Mouse (Mus musculus) CH12F3 (cell line): ENCODE results near the gene Tdp2.

Experiments used
- in situ Hi-C: fragments of 300-500 bp; cut with MboI; formaldehyde crosslinking; loops from 2 replicates; pipeline ENCODE4 v1.14.3; 2020; ENCODE audit warnings: low sequenced_read_pairs

Gene Tdp2

GRCm38 (mm10) chr13:24831353-24832130 is at the start of gene Tdp2, which contains the start of gene Acot13:
Gene Tdp2, plus strand, starts transcription at chr13:24831679.
Gene Acot13, minus strand, starts transcription at chr13:24831540.
- in situ Hi-C loops = no loop called here

- in situ Hi-C loops = no loop called here
These were observed 49.6 kb upstream of the Tdp2 start for GRCm38 (mm10) chr13:24781916-24782315.

- in situ Hi-C loops = no loop called here
These were observed 45.4 kb upstream of the Tdp2 start for GRCm38 (mm10) chr13:24786014-24786490.

- in situ Hi-C loops = no loop called here
These were observed 44.0 kb upstream of the Tdp2 start for GRCm38 (mm10) chr13:24787477-24787876.

- in situ Hi-C loops = no loop called here
These were observed 40.1 kb upstream of the Tdp2 start for GRCm38 (mm10) chr13:24791349-24791748.

GRCm38 (mm10) chr13:24792411-24793045 is 39.0 kb upstream of the Tdp2 start:
- in situ Hi-C loops = no loop called here

GRCm38 (mm10) chr13:24798686-24799085 is 32.8 kb upstream of the Tdp2 start:
- in situ Hi-C loops = no loop called here

- in situ Hi-C loops = no loop called here
These were observed 32.1 kb upstream of the Tdp2 start for GRCm38 (mm10) chr13:24799378-24799777.

- in situ Hi-C loops = no loop called here
These were observed 31.4 kb upstream of the Tdp2 start for GRCm38 (mm10) chr13:24799925-24800673.

GRCm38 (mm10) chr13:24800674-24801307 is 30.7 kb upstream of the Tdp2 start:
- in situ Hi-C loops = no loop called here

GRCm38 (mm10) chr13:24801308-24801921 is 30.1 kb upstream of the Tdp2 start, which contains the start of gene BC005537:
Gene BC005537, plus strand, starts transcription at chr13:24801657.
- in situ Hi-C loops = no loop called here

GRCm38 (mm10) chr13:24802131-24802691 is 29.3 kb upstream of the Tdp2 start:
- in situ Hi-C loops = no loop called here

GRCm38 (mm10) chr13:24803196-24803595 is 28.3 kb upstream of the Tdp2 start:
- in situ Hi-C loops = no loop called here

GRCm38 (mm10) chr13:24806079-24806478 is 25.4 kb upstream of the Tdp2 start:
- in situ Hi-C loops = no loop called here

- in situ Hi-C loops = no loop called here
These were observed 19.0 kb upstream of the Tdp2 start for GRCm38 (mm10) chr13:24812521-24812920.

GRCm38 (mm10) chr13:24814616-24815015 is 16.9 kb upstream of the Tdp2 start:
- in situ Hi-C loops = no loop called here

GRCm38 (mm10) chr13:24816125-24817092 is 15.1 kb upstream of the Tdp2 start:
- in situ Hi-C loops = no loop called here

GRCm38 (mm10) chr13:24819931-24820330 is 11.5 kb upstream of the Tdp2 start:
- in situ Hi-C loops = no loop called here
